Mouse (Mus musculus): ENCODE results near the gene Cenpp.

DNA sequence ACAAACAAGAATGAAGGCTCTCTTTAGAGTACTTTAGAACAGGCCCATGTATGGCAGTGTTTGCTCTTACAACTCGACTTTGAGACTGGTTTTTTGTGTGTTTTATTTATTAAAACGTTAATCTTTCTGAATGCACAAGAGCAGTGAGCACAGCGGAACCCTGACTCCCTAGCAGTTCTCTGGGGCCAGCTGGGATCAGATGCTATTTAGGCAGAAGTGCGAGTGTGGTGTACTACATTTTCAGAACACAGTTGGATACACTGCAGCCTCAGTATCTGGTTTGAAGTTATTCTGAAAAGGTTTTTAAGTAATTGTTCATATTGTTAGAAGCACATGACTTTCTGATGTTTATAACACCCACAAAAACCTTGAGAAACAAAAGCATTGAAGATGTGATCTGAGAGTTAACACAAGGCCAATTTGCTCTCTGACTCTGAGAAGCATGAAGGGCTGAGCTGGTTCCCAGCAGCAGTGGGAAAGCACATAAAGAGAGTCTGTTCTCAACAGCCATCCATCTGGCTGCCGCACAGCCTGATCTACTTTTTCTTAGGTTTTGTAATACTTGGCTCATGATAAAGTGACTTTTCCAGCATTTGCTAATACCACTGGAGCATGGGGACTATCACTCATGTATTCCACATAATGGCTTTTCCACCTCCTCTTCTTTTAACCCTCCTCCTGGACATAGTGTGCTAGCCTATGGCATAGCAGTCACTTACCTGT, 191.7 kb downstream of the Cenpp start:
- TF ChIP-seq CTCF (IDR thresholded peaks at IDR 0.05; ENCODE audit: control insufficient read depth, insufficient read depth, insufficient read length), result no peak
- TF ChIP-seq MAX (IDR thresholded peaks at IDR 0.05), result no peak
- TF ChIP-seq MYOG (IDR thresholded peaks at IDR 0.05; ENCODE audit: control insufficient read depth, extremely low read depth, insufficient read length), result no peak
- TF ChIP-seq USF1 (IDR thresholded peaks at IDR 0.05; ENCODE audit: low read depth), result no peak
- no peak for TF ChIP-seq MYOD1 (IDR thresholded peaks at IDR 0.05; ENCODE audit: control insufficient read depth, insufficient read length, low read depth)
- no peak for TF ChIP-seq FOSL1 (IDR thresholded peaks at IDR 0.05; ENCODE audit: insufficient read depth, low read length, poor library complexity, severe bottlenecking)
- TF ChIP-seq CEBPB (IDR thresholded peaks at IDR 0.05; ENCODE audit: low read depth), result no peak

All from C2C12 (cell line).